Mouse (Mus musculus): ENCODE measurements around the gene Cpsf4l. TPM values are rescaled to one million over a fixed set of nuclear protein-coding genes. Genes with fewer than 3 reads are reported as not detected.

Gene Cpsf4l
- polyA plus RNA-seq, 1 experiment = 0.84 TPM

- Histone ChIP-seq H3K36me3 (ENCODE audit: control insufficient read depth, insufficient read depth, low read length) (peaks cover 40% of the 10 kb centered on the region), H3K4me1 (replicated peaks; ENCODE audit: control insufficient read depth, insufficient read depth, low read length) (no peaks in the 10 kb centered on the region)
- 97% methylated on average over 2 of the region's 2 CpGs for WGBS
Measured at GRCm38 (mm10) chr11:113677378-113677777, 32.4 kb downstream of the Cpsf4l start.

GRCm38 (mm10) chr11:113676847-113677246 lies 33.0 kb downstream of the Cpsf4l start:
- Histone ChIP-seq H3K4me3 (ENCODE audit: control insufficient read depth, insufficient read depth, low read length) (no peak overlapping the region), H3K27me3 (ENCODE audit: control insufficient read depth, insufficient read depth, low read length) (no peaks in the 10 kb centered on the region), H3K4me1 (replicated peaks; ENCODE audit: control insufficient read depth, insufficient read depth, low read length) (no peaks in the 10 kb centered on the region), H3K36me3 (ENCODE audit: control insufficient read depth, insufficient read depth, low read length) (peaks cover 43% of the 10 kb centered on the region), H3K27ac (ENCODE audit: control insufficient read depth, insufficient read depth, low read length) (no peak overlapping the region)
- no peak for DNase-seq
- 70% methylated on average over 2 of the region's 2 CpGs for WGBS
- no peak for TF ChIP-seq POLR2A (IDR thresholded peaks at IDR 0.05; ENCODE audit: control insufficient read depth, extremely low read depth, insufficient read depth, low read length, poor library complexity)
- TF ChIP-seq CTCF (IDR thresholded peaks at IDR 0.05; ENCODE audit: borderline replicate concordance, control insufficient read depth, extremely low read depth, insufficient read depth, low read length, poor library complexity) = no peak

More at GRCm38 (mm10) chr11:113677378-113677777, 32.4 kb downstream of the Cpsf4l start:
- Histone ChIP-seq H3K4me3 (ENCODE audit: control insufficient read depth, insufficient read depth, low read length) (no peak overlapping the region), H3K27me3 (ENCODE audit: control insufficient read depth, insufficient read depth, low read length) (no peaks in the 10 kb centered on the region), H3K27ac (ENCODE audit: control insufficient read depth, insufficient read depth, low read length) (no peak overlapping the region)
- TF ChIP-seq CTCF (IDR thresholded peaks at IDR 0.05; ENCODE audit: borderline replicate concordance, control insufficient read depth, extremely low read depth, insufficient read depth, low read length, poor library complexity) = no peak
- TF ChIP-seq POLR2A (IDR thresholded peaks at IDR 0.05; ENCODE audit: control insufficient read depth, extremely low read depth, insufficient read depth, low read length, poor library complexity) = no peak
- DNase-seq = no peak

- Histone ChIP-seq H3K27me3 (ENCODE audit: control insufficient read depth, insufficient read depth, low read length) (no peaks in the 10 kb centered on the region), H3K27ac (ENCODE audit: control insufficient read depth, insufficient read depth, low read length) (no peak overlapping the region), H3K36me3 (ENCODE audit: control insufficient read depth, insufficient read depth, low read length) (peaks cover 53% of the 10 kb centered on the region), H3K4me1 (replicated peaks; ENCODE audit: control insufficient read depth, insufficient read depth, low read length) (no peaks in the 10 kb centered on the region), H3K4me3 (ENCODE audit: control insufficient read depth, insufficient read depth, low read length) (no peak overlapping the region)
- DNase-seq = no peak
- no peak for TF ChIP-seq CTCF (IDR thresholded peaks at IDR 0.05; ENCODE audit: borderline replicate concordance, control insufficient read depth, extremely low read depth, insufficient read depth, low read length, poor library complexity)
- no peak for TF ChIP-seq POLR2A (IDR thresholded peaks at IDR 0.05; ENCODE audit: control insufficient read depth, extremely low read depth, insufficient read depth, low read length, poor library complexity)
- 94% methylated on average over 5 of the region's 5 CpGs for WGBS
Measured at GRCm38 (mm10) chr11:113674595-113674994, 35.2 kb downstream of the Cpsf4l start.

GRCm38 (mm10) chr11:113673614-113674013 lies 36.2 kb downstream of the Cpsf4l start:
- no peaks in the 10 kb centered on the region for H3K27me3 ChIP-seq (ENCODE audit: control insufficient read depth, insufficient read depth, low read length)
- H3K4me1 ChIP-seq (replicated peaks; ENCODE audit: control insufficient read depth, insufficient read depth, low read length) = no peaks in the 10 kb centered on the region
- H3K36me3 ChIP-seq (ENCODE audit: control insufficient read depth, insufficient read depth, low read length) = peaks cover 53% of the 10 kb centered on the region
- no peak overlapping the region for H3K4me3 ChIP-seq (ENCODE audit: control insufficient read depth, insufficient read depth, low read length)
- WGBS = 94% methylated on average over 4 of the region's 4 CpGs
- TF ChIP-seq POLR2A (IDR thresholded peaks at IDR 0.05; ENCODE audit: control insufficient read depth, extremely low read depth, insufficient read depth, low read length, poor library complexity) (no peak), CTCF (IDR thresholded peaks at IDR 0.05; ENCODE audit: borderline replicate concordance, control insufficient read depth, extremely low read depth, insufficient read depth, low read length, poor library complexity) (no peak)
- DNase-seq = no peak
- no peak overlapping the region for H3K27ac ChIP-seq (ENCODE audit: control insufficient read depth, insufficient read depth, low read length)

DNA sequence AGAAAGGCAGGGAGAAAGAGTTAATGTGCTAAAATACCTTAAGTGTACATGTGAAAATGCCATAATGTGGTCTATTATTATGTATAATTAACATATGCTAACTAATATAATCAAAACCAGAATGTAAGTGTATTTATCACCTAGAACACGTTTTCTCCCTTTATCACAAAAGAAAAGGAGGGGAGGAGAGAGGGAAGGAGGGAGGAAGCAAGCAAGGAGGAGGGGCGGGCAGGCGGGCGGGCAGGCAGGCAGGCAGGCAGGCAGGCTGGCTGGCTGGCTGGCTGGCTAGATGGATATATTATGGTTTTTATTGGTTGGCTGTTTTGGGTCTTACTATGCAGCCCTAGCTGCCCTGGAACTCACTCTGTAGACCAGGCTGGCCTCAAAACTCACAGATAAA lies 40.1 kb downstream of the Cpsf4l start:
- peaks cover 4% of the 10 kb centered on the region for H3K4me1 ChIP-seq (replicated peaks; ENCODE audit: control insufficient read depth, insufficient read depth, low read length)
- no peaks in the 10 kb centered on the region for H3K27me3 ChIP-seq (ENCODE audit: control insufficient read depth, insufficient read depth, low read length)
- no peak overlapping the region for H3K4me3 ChIP-seq (ENCODE audit: control insufficient read depth, insufficient read depth, low read length)
- H3K36me3 ChIP-seq (ENCODE audit: control insufficient read depth, insufficient read depth, low read length) = peaks cover 36% of the 10 kb centered on the region
- no peak for TF ChIP-seq CTCF (IDR thresholded peaks at IDR 0.05; ENCODE audit: borderline replicate concordance, control insufficient read depth, extremely low read depth, insufficient read depth, low read length, poor library complexity)
- no peak for TF ChIP-seq POLR2A (IDR thresholded peaks at IDR 0.05; ENCODE audit: control insufficient read depth, extremely low read depth, insufficient read depth, low read length, poor library complexity)
- 90% methylated on average over 4 of the region's 4 CpGs for WGBS
- DNase-seq = no peak
- H3K27ac ChIP-seq (ENCODE audit: control insufficient read depth, insufficient read depth, low read length) = no peak overlapping the region

- no peak overlapping the region for H3K27ac ChIP-seq (ENCODE audit: control insufficient read depth, insufficient read depth, low read length)
- H3K4me3 ChIP-seq (ENCODE audit: control insufficient read depth, insufficient read depth, low read length) = no peak overlapping the region
- no peak for TF ChIP-seq POLR2A (IDR thresholded peaks at IDR 0.05; ENCODE audit: control insufficient read depth, extremely low read depth, insufficient read depth, low read length, poor library complexity)
- no peak for TF ChIP-seq CTCF (IDR thresholded peaks at IDR 0.05; ENCODE audit: borderline replicate concordance, control insufficient read depth, extremely low read depth, insufficient read depth, low read length, poor library complexity)
- H3K27me3 ChIP-seq (ENCODE audit: control insufficient read depth, insufficient read depth, low read length) = no peaks in the 10 kb centered on the region
- no peak for DNase-seq
- peaks cover 4% of the 10 kb centered on the region for H3K4me1 ChIP-seq (replicated peaks; ENCODE audit: control insufficient read depth, insufficient read depth, low read length)
- peaks cover 33% of the 10 kb centered on the region for H3K36me3 ChIP-seq (ENCODE audit: control insufficient read depth, insufficient read depth, low read length)
- 91% methylated on average over 5 of the region's 5 CpGs for WGBS
Measured at GRCm38 (mm10) chr11:113668857-113669256, 41.0 kb downstream of the Cpsf4l start.

DNA sequence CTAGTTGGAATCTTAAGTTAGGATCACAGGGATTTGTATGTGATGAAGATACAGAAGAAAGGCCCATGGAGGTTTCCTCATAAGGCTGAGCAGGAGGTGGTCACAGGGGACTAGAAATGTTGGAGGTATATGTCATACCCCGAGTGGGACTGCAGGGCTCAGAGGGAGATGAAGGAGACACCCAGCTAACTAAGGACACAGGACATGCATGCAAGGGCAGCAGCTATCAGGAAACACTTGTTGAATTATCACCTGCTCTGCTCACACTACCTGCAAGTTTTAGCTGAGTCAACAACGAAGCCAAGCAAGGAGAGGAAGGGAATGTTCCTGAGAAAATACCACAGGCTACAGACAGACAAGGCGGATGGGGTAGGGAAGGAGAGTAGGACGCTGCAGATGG lies 42.1 kb downstream of the Cpsf4l start:
- H3K4me3 ChIP-seq (ENCODE audit: control insufficient read depth, insufficient read depth, low read length) = no peak overlapping the region
- H3K27me3 ChIP-seq (ENCODE audit: control insufficient read depth, insufficient read depth, low read length) = no peaks in the 10 kb centered on the region
- no peak for DNase-seq
- WGBS = 87% methylated on average over 4 of the region's 4 CpGs
- peaks cover 4% of the 10 kb centered on the region for H3K4me1 ChIP-seq (replicated peaks; ENCODE audit: control insufficient read depth, insufficient read depth, low read length)
- TF ChIP-seq CTCF (IDR thresholded peaks at IDR 0.05; ENCODE audit: borderline replicate concordance, control insufficient read depth, extremely low read depth, insufficient read depth, low read length, poor library complexity) (no peak), POLR2A (IDR thresholded peaks at IDR 0.05; ENCODE audit: control insufficient read depth, extremely low read depth, insufficient read depth, low read length, poor library complexity) (no peak)
- H3K27ac ChIP-seq (ENCODE audit: control insufficient read depth, insufficient read depth, low read length) = no peak overlapping the region
- H3K36me3 ChIP-seq (ENCODE audit: control insufficient read depth, insufficient read depth, low read length) = peaks cover 32% of the 10 kb centered on the region
